Mouse (Mus musculus) midbrain, embryonic 13.5 days (tissue): ENCODE measurements around the gene Actr2. TPM values are rescaled to one million over a fixed set of nuclear protein-coding genes. Genes with fewer than 3 reads are reported as not detected.
"Not testable (repeated sequence)": the region's sequence is repeated elsewhere in the genome, so short reads cannot be mapped to it uniquely, and the experiment has no call there.

Source experiments
- ATAC-seq: fragments of 200-750 bp; cut with Nextera tagmentation; 2 replicates; pipeline ENCODE4 v1.8.0; 2017; ENCODE audit warnings: mild to moderate bottlenecking, moderate TSS enrichment, moderate library complexity
- H3K27ac ChIP-seq: fragments of 300-500 bp; sonication (generic); 2 replicates; pipeline ENCODE4 v1.5.1; 2015; ENCODE audit warnings: inconsistent platforms, mild to moderate bottlenecking, moderate library complexity
- H3K27me3 ChIP-seq: fragments of 300-500 bp; sonication (generic); 2 replicates; pipeline ENCODE4 v1.6.1; 2015; ENCODE audit warnings: mild to moderate bottlenecking, inconsistent platforms
- H3K36me3 ChIP-seq: fragments of 300-500 bp; sonication (generic); 2 replicates; pipeline ENCODE4 v1.6.1; 2015; ENCODE audit warnings: mild to moderate bottlenecking, inconsistent platforms
- H3K4me1 ChIP-seq: fragments of 300-500 bp; sonication (generic); replicated peaks from 2 replicates; pipeline ENCODE4 v1.6.1; 2015; ENCODE audit warnings: inconsistent platforms
- H3K4me2 ChIP-seq: fragments of 300-500 bp; sonication (generic); replicated peaks from 2 replicates; pipeline ENCODE4 v1.6.1; 2015; ENCODE audit warnings: moderate library complexity, mild to moderate bottlenecking, inconsistent platforms
- H3K4me3 ChIP-seq: fragments of 300-500 bp; sonication (generic); replicated peaks from 2 replicates; pipeline ENCODE4 v1.5.1; 2015; ENCODE audit warnings: mild to moderate bottlenecking, inconsistent platforms
- H3K9ac ChIP-seq: fragments of 300-500 bp; sonication (generic); replicated peaks from 2 replicates; pipeline ENCODE4 v1.6.1; 2015; ENCODE audit warnings: mild to moderate bottlenecking, inconsistent platforms
- H3K9me3 ChIP-seq: fragments of 300-500 bp; sonication (generic); 2 replicates; pipeline ENCODE4 v1.6.1; 2016; ENCODE audit warnings: mild to moderate bottlenecking, inconsistent platforms
- WGBS: fragments of 180-500 bp; shearing (Covaris S2); methylation state at CpG from one replicate; pipeline ENCODE4 v1.1.7; 2015; 5-methylcytosine and 5-hydroxymethylcytosine counted together
- polyA plus RNA-seq: library from polyadenylated mRNA; unstranded; fragments of >200 nt; fragmentation: Nextera tagmentation; extraction: Ambion mirVana; gene quantifications from 2 replicates; pipeline ENCODE4 v1.2.1, GENCODE M21; 2015

The Actr2 gene
- polyA plus RNA-seq, result 167 and 179 TPM in 2 replicates

- H3K9ac ChIP-seq, result peak within 1 kb of the TSS; percentile 92
- no peaks in the 10 kb centered on the region for H3K27me3 ChIP-seq
- ATAC-seq, result peak; percentile 99
- peaks cover 21% of the 10 kb centered on the region for H3K4me1 ChIP-seq
- peak within 1 kb of the TSS; percentile 94 for H3K27ac ChIP-seq
- peak within 1 kb of the TSS; percentile 88 for H3K4me3 ChIP-seq
- H3K9me3 ChIP-seq, result no peaks in the 10 kb centered on the region
- peaks cover 9% of the 10 kb centered on the region; the same call in 1 of the 2 replicates for H3K36me3 ChIP-seq
- 0% methylated on average over 57 of the region's 57 CpGs for WGBS
- H3K4me2 ChIP-seq, result peak within 1 kb of the TSS; percentile 66
Observed at GRCm38 (mm10) chr11:20112741-20113480, at the start of gene Actr2. Gene Actr2 (minus strand): TSS chr11:20112913.

- H3K4me2 ChIP-seq, result no peak overlapping the region
- no peaks in the 10 kb centered on the region for H3K9me3 ChIP-seq
- H3K27ac ChIP-seq, result no peak overlapping the region
- H3K36me3 ChIP-seq, result no peaks in the 10 kb centered on the region
- H3K9ac ChIP-seq, result no peak overlapping the region
- H3K4me3 ChIP-seq, result no peak overlapping the region
- no peaks in the 10 kb centered on the region for H3K27me3 ChIP-seq
- no peak for ATAC-seq
- H3K4me1 ChIP-seq, result no peaks in the 10 kb centered on the region
Observed at GRCm38 (mm10) chr11:20158879-20159278, 46.2 kb upstream of the Actr2 start.

GRCm38 (mm10) chr11:20153542-20153941, 40.8 kb upstream of the Actr2 start:
- not testable (repeated sequence) for ATAC-seq, H3K9me3 ChIP-seq, H3K36me3 ChIP-seq, H3K4me1 ChIP-seq, H3K4me3 ChIP-seq, H3K9ac ChIP-seq, H3K27ac ChIP-seq, H3K27me3 ChIP-seq, H3K4me2 ChIP-seq
- 90% methylated on average over 5 of the region's 5 CpGs for WGBS

- no peak overlapping the region for H3K9ac ChIP-seq
- no peaks in the 10 kb centered on the region for H3K36me3 ChIP-seq
- no peaks in the 10 kb centered on the region for H3K4me1 ChIP-seq
- H3K27me3 ChIP-seq, result no peaks in the 10 kb centered on the region
- ATAC-seq, result no peak
- H3K4me3 ChIP-seq, result no peak overlapping the region
- no peaks in the 10 kb centered on the region for H3K9me3 ChIP-seq
- no peak overlapping the region for H3K4me2 ChIP-seq
- 86% methylated on average over 4 of the region's 4 CpGs for WGBS
- no peak overlapping the region for H3K27ac ChIP-seq
Observed at GRCm38 (mm10) chr11:20152107-20152901, 39.6 kb upstream of the Actr2 start.

DNA sequence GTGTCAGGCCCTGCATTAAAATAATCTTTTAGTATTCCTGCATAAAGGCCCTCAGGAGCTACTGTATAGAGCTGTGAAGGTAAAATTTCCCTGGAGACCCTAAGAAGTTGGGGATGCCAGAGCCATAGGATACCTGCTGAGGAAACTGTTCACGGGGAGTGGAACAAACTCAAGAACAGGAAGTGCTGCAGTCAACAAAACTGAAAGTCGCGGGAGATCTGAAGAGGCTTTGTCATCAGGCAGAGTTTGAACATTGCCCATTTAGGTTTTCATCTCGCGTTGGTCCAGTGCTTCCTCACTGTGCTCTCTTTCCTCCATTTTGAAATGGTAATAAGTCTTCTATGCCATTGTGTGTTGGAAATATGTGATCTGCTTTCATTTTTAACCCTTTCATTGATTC, 38.6 kb upstream of the Actr2 start:
- Histone ChIP-seq H3K4me3 (no peak overlapping the region), H3K36me3 (no peaks in the 10 kb centered on the region), H3K4me2 (no peak overlapping the region), H3K9me3 (no peaks in the 10 kb centered on the region), H3K27ac (no peak overlapping the region), H3K9ac (no peak overlapping the region), H3K4me1 (no peaks in the 10 kb centered on the region), H3K27me3 (no peaks in the 10 kb centered on the region)
- ATAC-seq, result no peak
- 89% methylated on average over 5 of the region's 5 CpGs for WGBS

DNA sequence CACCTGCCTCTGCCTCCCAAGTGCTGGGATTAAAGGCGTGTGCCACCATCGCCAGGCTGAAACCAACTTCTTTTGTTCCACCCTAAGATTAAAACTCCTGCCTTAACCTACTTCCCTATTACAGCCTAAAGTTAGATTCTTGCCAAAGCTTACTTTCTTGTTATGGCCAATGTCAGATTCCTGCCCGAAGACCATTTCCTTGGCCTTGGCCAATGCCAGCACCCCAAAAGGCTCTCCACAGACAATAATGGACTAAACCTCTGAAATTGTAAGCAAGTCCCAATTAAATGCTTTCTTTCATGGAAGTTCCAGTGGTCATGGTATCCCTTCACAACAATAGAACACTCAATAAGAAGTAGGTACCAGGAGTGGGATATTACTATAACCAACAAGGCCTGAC, 37.2 kb upstream of the Actr2 start:
- Histone ChIP-seq H3K9ac (no peak overlapping the region), H3K9me3 (no peaks in the 10 kb centered on the region), H3K4me1 (no peaks in the 10 kb centered on the region), H3K36me3 (no peaks in the 10 kb centered on the region), H3K27ac (no peak overlapping the region), H3K27me3 (no peaks in the 10 kb centered on the region), H3K4me2 (no peak overlapping the region), H3K4me3 (no peak overlapping the region)
- WGBS, result 93% methylated on average over 3 of the region's 3 CpGs
- ATAC-seq, result no peak

- Histone ChIP-seq H3K27me3 (no peaks in the 10 kb centered on the region), H3K36me3 (no peaks in the 10 kb centered on the region), H3K4me3 (no peak overlapping the region), H3K4me2 (no peak overlapping the region), H3K9me3 (no peaks in the 10 kb centered on the region), H3K9ac (no peak overlapping the region), H3K27ac (no peak overlapping the region), H3K4me1 (no peaks in the 10 kb centered on the region)
- 16% methylated on average over 9 of the region's 9 CpGs for WGBS
- no peak for ATAC-seq
Observed at GRCm38 (mm10) chr11:20145383-20145782, 32.7 kb upstream of the Actr2 start.

DNA sequence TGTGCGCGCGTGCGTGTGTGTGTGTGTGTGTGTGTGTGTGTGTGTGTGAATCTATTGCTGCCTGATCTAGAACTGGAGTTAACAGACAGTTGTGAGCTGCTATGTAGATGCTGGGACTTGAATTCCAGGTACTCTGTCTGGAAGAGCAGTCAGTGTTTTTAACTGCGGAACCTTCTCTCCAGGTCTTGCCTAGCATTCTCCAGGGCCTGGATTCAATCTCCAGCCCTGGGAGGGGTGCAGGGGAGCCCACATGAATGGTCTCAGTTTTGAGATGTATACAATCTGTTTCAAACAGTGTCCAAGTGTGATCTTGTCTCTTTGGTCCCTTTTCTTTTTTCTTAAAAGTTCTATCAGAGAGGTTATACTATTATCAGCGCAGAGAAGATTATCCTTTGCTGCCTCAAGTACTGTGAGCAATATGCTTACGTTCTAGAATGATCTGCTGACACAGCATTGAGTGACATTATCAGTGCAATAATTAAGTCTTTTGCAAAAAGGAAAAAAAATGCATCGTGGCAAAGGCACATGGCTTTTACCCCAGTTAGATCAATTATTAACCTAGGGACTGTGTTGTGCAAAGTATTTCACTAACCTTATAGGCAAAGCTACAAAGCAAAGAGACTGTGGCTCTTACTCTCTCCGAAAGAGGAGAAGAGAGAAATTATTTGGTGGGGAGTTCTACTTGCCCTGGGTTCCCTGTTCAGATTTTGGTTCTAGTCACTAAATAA, 32.0 kb upstream of the Actr2 start:
- H3K4me1 ChIP-seq, result no peaks in the 10 kb centered on the region
- no peaks in the 10 kb centered on the region for H3K9me3 ChIP-seq
- H3K36me3 ChIP-seq, result no peaks in the 10 kb centered on the region
- H3K27ac ChIP-seq, result no peak overlapping the region
- H3K4me2 ChIP-seq, result no peak overlapping the region
- no peaks in the 10 kb centered on the region for H3K27me3 ChIP-seq
- H3K9ac ChIP-seq, result no peak overlapping the region
- H3K4me3 ChIP-seq, result no peak overlapping the region
- WGBS, result 86% methylated on average over 9 of the region's 9 CpGs
- no peak for ATAC-seq

DNA sequence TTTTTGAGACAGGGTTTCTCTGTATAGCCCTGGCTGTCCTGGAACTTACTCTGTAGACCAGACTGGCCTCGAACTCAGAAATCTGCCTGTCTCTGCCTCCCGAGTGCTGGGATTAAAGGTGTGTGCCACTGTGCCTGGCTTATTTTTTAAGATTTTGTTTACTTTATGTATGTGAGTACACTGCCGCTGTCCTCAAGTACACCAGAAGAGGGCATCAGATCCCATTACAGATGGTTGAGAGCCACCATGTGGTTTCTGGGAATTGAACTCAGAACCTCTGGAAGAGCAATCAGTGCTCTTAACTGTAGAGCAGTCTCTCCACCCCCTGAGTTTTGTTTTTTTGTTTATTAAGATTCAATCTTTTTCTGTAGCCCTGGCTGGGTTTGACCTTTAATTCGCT, 31.0 kb upstream of the Actr2 start:
- H3K27me3 ChIP-seq, ATAC-seq, H3K36me3 ChIP-seq, H3K4me3 ChIP-seq, H3K4me2 ChIP-seq, H3K27ac ChIP-seq, H3K9ac ChIP-seq, H3K4me1 ChIP-seq, H3K9me3 ChIP-seq: not testable (repeated sequence)
- 92% methylated on average over 4 of the region's 4 CpGs for WGBS

- H3K27me3 ChIP-seq, result no peaks in the 10 kb centered on the region
- 91% methylated on average over 5 of the region's 5 CpGs for WGBS
- no peak overlapping the region for H3K27ac ChIP-seq
- H3K4me1 ChIP-seq, result no peaks in the 10 kb centered on the region
- H3K9ac ChIP-seq, result no peak overlapping the region
- no peak for ATAC-seq
- H3K36me3 ChIP-seq, result no peaks in the 10 kb centered on the region
- H3K4me3 ChIP-seq, result no peak overlapping the region
- no peak overlapping the region for H3K4me2 ChIP-seq
- H3K9me3 ChIP-seq, result no peaks in the 10 kb centered on the region
Observed at GRCm38 (mm10) chr11:20142516-20142915, 29.8 kb upstream of the Actr2 start.

GRCm38 (mm10) chr11:20140286-20140685, 27.6 kb upstream of the Actr2 start:
- Histone ChIP-seq H3K4me2 (no peak overlapping the region), H3K27me3 (no peaks in the 10 kb centered on the region), H3K36me3 (no peaks in the 10 kb centered on the region), H3K9me3 (no peaks in the 10 kb centered on the region), H3K9ac (no peak overlapping the region), H3K4me1 (no peaks in the 10 kb centered on the region), H3K4me3 (no peak overlapping the region), H3K27ac (no peak overlapping the region)
- no peak for ATAC-seq
- WGBS, result 85% methylated on average over 5 of the region's 5 CpGs

- 96% methylated on average over 2 of the region's 2 CpGs for WGBS
- H3K4me3 ChIP-seq, result no peak overlapping the region
- no peaks in the 10 kb centered on the region for H3K9me3 ChIP-seq
- no peak overlapping the region for H3K27ac ChIP-seq
- H3K4me2 ChIP-seq, result no peak overlapping the region
- H3K36me3 ChIP-seq, result no peaks in the 10 kb centered on the region
- no peaks in the 10 kb centered on the region for H3K27me3 ChIP-seq
- H3K4me1 ChIP-seq, result no peaks in the 10 kb centered on the region
- H3K9ac ChIP-seq, result no peak overlapping the region
- no peak for ATAC-seq
Observed at GRCm38 (mm10) chr11:20139711-20140110, 27.0 kb upstream of the Actr2 start.
